Mouse (Mus musculus) splenic B cell, adult 2 months (primary cell): ENCODE measurements at regions not wholly inside any gene's neighbourhood (a gene's known extent, or its start where the extent isn't known, plus 50 kb on each side); places are given as distances from the start of the nearest gene placed in this dataset.
"Not testable (repeated sequence)": the region's sequence is repeated elsewhere in the genome, so short reads cannot be mapped to it uniquely, and the experiment has no call there.

Experiments used
- DNase-seq: peaks from one replicate; pipeline ENCODE4 v3.0.0-alpha.2; 2011; ENCODE audit warnings: low read depth, low spot score
- H3K27me3 ChIP-seq: 2 replicates; pipeline ENCODE4 v1.6.1; 2012; ENCODE audit warnings: mild to moderate bottlenecking, low read length, moderate library complexity, mixed read lengths; ENCODE audit not compliant: control insufficient read depth, poor library complexity, insufficient read depth, severe bottlenecking
- H3K36me3 ChIP-seq: 2 replicates; pipeline ENCODE4 v1.6.1; 2012; ENCODE audit warnings: mild to moderate bottlenecking, low read length, moderate library complexity, mixed read lengths; ENCODE audit not compliant: control insufficient read depth, poor library complexity, insufficient read depth, severe bottlenecking

DNA sequence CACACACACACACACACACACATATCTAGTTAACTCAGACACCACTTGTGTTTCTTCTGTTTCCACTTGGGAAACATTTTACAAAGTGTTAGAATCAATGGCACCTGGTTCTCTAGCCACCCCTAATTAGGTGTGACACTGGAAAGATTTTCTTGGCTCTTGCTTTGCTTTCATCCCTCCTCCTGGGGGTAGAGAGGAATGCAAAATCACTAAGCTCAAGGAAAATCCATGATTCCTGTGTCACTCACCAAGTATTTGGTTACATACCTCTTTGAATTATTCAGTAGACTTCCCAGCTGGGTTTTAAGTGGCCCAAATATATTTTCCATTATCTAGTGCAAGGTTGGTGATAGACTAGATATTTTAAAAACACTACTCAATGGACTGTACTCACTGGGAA is 676.5 kb upstream of the Ptbp2 start:
- DNase-seq: no peak
- Histone ChIP-seq H3K27me3 (no peaks in the 10 kb centered on the region), H3K36me3 (no peaks in the 10 kb centered on the region)

DNA sequence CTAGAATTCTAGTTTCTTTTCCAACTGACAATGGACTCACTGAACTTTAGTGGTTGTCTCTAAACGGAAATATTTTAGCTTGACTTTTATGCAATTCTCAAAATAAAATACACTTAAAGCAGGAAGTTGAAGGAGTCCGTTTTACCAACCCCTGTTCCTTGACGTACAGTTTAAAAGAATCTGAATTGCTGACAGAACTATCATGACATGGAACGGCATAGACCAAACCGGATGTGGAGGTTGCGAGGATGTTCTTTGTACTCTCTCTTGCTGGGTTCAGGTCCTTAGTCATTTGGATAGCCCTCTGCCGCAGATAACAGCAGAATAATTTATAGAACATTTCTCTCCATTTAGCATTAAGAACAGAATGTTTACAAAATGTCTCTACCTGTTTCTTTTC is 673.6 kb upstream of the Ptbp2 start:
- Histone ChIP-seq H3K27me3 (no peaks in the 10 kb centered on the region), H3K36me3 (no peaks in the 10 kb centered on the region)
- DNase-seq: no peak

DNA sequence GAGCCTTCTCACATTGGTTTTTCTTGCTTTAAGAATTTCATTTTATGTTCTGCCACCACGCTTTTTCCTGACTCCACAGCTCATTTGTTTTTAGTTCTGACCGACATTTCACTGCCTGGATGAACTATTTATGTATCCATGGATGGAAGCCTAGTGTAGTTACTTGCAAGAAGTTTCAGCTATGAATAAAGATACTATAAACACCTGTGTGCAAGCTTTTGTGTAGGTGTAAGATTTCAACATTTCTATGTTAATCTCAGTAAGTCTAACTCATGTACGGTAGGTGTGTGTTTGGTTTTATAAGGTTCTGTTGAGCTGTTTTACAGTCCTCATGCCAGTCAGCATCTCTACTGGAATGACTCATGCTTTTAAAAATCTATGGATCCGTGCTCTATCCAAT is 656.9 kb upstream of the Ptbp2 start:
- no peaks in the 10 kb centered on the region for H3K36me3 ChIP-seq
- no peaks in the 10 kb centered on the region for H3K27me3 ChIP-seq
- no peak for DNase-seq

DNA sequence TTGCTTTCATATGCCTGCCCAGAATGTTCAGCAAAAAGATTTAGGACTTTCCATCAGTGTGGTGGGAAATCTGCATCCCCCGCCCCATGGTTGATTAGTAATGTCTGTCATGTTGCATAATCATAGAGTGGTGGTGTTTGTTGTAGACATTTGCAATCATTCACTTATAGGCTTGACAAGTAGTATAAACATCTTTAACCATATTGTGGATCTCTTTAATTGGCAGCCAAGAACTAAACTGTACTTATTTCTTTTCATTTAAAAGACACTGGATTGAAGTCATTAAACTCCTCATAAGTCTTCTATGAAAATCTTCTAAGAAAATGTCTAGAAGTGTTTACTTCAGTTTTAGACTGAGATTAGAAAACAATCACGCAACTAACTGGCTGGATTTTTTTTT is 646.0 kb upstream of the Ptbp2 start:
- DNase-seq: no peak
- H3K36me3 ChIP-seq: no peaks in the 10 kb centered on the region

DNA sequence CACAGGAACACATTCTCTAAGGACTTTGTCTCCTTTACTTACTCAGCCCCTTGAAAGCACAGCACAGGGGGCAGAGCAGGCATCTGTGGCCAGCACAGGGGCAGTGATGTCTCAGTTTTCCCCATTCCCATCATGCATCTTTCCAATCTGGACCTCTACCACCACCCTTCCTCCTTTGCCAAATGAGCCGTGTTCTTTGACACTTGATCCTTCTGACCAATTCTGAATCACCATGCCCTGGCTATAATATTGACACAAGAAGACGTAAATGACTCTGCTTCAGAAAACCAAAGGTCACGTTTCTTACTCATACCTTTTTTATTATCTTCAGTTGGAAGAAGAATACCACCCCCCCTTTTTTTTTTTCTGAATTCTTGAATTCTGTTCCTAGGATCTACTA is 632.4 kb upstream of the Ptbp2 start:
- Histone ChIP-seq H3K36me3 (no peaks in the 10 kb centered on the region), H3K27me3 (no peaks in the 10 kb centered on the region)
- DNase-seq: no peak

More for the DNA sequence above, 646.0 kb upstream of the Ptbp2 start:
- H3K27me3 ChIP-seq: no peaks in the 10 kb centered on the region

DNA sequence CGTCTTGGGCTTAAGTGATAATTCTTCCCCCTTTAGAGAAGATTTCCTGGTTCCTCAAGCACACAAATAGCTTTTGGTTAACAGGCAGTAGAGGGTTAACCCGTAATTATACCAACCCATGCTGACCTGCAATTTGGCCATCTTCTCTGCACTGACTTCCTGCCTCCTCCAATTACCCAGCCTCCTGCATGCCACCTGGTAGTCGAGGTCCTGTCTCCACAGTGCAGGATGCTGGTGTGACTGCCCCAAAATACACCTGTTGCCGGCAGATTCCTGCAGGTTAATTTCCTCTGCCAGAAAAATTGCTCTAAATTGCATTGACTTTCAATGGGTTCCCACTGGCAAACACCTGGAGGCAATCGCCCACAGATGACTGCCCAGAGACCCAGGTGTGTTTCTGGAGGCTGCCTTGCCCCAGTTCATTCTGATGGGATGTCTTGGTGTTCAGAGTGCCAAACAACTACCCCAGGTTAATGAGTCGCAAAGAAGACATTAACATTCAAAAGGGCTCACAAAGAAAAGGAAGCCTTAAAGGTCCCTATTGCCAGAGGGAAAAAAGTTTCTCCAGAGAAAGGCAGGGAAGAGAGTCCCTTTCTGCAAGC is 591.5 kb upstream of the Ptbp2 start:
- H3K36me3 ChIP-seq: no peaks in the 10 kb centered on the region

DNA sequence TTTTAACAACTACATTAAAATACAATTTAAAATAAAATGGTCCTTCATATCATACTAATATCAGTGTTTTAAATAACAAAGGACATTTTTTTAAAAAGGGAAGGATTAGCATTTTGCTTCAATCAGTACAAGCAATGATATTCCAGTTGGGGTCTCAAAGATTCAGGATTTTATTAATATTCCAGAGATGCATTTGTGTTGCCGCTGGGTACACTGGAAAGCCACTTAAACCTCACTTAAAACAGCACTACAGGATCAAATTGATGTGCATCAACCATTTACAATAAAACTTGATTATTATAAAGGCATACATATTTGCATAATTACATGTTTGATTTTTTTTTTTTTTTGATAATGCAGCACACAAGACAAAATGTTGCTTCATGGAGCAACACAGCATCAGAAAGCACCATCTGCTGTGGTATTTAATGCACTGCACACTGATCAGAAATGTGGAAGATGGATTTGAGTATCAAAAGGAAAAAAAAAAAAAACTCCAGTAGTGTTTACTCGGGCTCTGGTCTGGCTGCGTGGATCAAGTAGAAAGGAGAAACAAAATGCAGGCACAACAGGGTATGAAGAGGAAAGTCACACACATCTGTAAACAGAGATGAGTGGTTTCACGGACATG is 558.6 kb upstream of the Ptbp2 start:
- Histone ChIP-seq H3K27me3 (no peaks in the 10 kb centered on the region), H3K36me3 (no peaks in the 10 kb centered on the region)
- DNase-seq: no peak

More for the DNA sequence above, 591.5 kb upstream of the Ptbp2 start:
- DNase-seq: no peak
- no peaks in the 10 kb centered on the region for H3K27me3 ChIP-seq

DNA sequence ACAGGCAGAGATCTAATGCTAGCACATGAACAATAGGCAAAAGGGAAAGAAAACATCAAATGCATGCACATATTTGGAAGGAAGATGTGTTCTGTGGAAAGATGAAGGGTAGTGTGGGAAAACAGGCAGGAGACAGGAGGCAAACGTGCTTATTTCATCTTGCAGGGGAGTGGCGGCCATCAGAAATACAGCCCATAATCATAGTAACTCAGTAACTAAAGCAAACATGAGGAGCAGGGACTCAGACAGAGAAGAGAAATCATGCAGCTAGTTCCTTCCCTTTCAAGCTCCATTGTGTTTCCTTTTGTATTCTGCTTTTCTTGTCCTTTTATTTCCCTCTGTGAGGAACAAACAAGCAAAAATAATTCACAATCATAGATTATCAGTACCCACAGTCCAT is 557.6 kb upstream of the Ptbp2 start:
- H3K27me3 ChIP-seq: no peaks in the 10 kb centered on the region
- DNase-seq: no peak
- H3K36me3 ChIP-seq: no peaks in the 10 kb centered on the region

DNA sequence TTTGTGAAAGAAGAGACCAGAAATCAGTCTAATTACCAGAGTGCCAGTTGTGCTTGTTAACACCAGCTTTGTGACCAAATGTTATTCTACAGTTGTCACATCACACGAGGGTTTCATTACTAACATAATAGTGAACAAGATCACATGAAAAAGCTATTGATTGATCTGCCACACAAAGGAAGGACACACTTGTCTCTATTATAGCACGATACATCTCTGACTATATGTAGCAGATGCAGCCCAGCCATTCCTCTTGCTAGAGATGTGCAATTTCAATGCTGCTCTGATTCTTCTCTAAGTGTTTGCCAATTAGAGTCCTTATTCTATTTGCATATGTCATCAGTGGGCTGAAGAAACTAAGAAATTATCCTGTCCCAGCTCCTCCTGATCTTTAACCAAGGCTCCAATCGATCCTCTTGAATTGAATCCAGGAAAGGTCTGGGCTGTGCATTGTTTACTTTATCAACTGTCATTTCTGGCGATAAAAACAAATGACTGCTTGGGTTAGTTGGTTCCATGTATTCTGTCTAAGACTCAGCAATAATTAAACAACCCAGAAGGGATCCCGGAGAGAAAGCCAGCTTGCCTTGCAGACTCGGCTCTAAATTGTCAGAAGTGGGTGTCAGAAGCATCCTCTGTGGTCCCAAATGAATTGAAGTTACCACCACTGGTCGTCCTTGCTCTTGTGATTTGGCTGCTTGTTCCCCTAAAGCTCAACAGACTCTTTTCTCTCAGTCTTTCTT is 551.7 kb upstream of the Ptbp2 start:
- Histone ChIP-seq H3K36me3 (no peaks in the 10 kb centered on the region), H3K27me3 (no peaks in the 10 kb centered on the region)
- DNase-seq: no peak

DNA sequence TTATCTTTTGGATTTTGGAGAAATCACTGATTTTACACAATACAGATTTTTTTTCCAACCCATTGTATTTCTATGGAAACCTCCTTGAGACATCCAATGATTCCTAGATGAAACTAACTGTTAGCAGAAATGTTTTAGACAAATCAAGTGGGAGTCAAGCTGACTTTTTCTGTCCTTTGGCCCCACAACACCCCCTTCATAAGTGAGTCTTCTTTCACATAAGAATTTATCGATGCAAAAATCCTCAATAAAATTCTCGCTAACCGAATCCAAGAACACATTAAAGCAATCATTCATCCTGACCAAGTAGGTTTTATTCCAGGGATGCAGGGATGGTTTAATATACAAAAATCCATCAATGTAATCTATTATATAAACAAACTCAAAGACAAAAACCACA is 522.8 kb upstream of the Ptbp2 start:
- not testable (repeated sequence) for H3K36me3 ChIP-seq, H3K27me3 ChIP-seq, DNase-seq

DNA sequence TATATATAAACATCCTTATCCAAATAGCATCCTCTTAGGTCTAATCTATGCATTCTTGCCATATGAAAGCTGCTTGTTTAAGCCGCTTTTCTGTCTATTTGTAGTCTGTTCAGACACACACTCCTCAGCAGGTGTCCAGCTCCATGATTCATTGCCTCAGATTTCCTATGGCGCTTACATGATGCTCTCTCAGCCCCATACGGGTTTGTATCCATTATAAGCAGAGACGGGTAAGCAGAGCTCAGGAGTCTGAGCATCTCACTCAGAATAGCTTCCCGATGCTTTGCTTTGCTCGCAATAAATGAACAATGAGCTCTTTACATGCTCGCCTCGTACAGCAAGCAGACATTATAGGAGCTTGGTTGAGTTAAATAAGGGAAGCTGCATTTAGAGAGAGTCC is 521.3 kb upstream of the Ptbp2 start:
- no peak for DNase-seq
- no peaks in the 10 kb centered on the region; the same call in 1 of the 2 replicates for H3K27me3 ChIP-seq
- H3K36me3 ChIP-seq: no peaks in the 10 kb centered on the region
